Mouse (Mus musculus): Measurements from ENCODE around the gene St6gal1.

The St6gal1 gene

DNA sequence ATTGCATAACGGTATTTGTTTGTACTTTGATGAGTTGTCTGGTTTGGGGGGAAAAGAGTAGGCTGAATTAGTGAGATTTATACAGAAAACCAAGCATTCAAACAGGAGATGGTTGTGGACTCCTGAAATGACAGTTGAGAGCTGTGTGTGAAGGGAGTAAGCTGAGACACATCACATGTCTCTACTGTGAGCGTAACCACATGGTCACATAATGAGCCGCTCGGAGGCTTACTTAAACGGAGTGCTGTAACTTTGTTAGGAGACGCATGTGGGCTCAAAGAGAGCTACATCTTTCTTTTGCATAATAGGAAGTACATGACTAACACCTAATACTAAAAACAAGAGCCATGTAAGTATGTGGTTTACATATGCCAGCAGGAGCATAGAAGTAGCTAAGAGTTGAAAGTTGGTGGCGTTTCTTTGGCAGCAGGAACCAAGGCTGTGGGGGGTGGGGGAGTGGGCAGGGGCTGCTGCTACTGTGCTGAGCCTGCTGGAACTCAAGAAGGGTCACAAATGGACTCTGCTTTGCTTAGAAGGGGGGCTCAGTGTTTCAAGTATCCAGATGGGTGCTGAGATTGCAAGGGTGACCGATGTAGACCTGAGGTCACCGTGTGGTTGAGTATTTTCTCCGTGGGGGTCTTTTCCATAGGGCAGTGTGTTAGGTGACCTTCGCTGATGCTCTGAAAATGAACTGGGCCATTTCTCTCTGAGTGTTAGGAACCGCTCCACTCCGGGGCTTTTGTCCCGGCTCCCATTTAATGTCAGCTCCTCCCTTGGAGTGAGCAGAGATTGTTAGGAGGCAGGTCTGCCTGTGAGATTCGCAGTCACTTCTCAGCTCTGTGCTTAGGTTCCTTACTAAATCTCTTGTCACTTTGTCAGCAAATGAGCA lies 26.3 kb downstream of the St6gal1 start:
- peak; percentile 72 for DNase-seq (ENCODE audit: low read depth)

DNA sequence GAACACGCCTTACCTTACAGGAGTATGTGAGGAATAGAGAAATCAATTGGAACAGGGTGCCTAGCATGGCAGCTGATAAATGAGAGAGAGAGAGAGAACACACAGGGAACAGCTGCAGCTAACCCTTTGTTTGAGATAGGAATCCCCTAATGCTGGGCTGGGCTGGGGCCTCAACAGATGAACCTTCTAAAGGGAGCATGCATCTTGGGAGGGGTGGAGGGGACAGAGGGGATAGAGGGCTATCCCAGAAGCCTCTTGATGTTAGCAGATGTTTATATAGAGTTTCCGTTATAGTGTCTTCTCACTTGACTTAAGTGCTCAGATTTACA lies 26.9 kb downstream of the St6gal1 start:
- DNase-seq (ENCODE audit: low read depth): no peak

DNA sequence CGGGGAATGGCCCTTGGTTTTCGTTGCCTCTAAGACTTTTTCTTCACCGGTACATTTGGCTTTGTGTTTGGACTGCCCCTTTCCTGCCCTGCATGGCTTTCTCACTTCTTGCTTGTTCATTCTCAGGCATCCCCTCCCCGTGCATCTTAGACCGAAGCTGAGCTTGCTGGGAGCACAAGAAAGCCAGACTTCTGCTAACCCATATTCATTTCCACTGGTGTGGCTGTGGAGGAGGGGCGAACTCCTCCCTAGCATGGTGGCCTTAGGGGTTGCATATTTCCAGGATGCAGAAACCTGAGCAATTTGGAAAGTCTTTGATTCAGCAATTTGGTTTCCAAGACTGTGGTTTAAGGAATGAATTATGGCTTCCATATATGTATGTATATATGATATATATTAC lies 29.1 kb downstream of the St6gal1 start:
- DNase-seq (ENCODE audit: low read depth): no peak

GRCm38 (mm10) chr16:23254062-23254461 lies 29.5 kb downstream of the St6gal1 start:
- DNase-seq (ENCODE audit: low read depth): no peak

GRCm38 (mm10) chr16:23256638-23257037 lies 32.1 kb downstream of the St6gal1 start:
- DNase-seq (ENCODE audit: low read depth): no peak

DNA sequence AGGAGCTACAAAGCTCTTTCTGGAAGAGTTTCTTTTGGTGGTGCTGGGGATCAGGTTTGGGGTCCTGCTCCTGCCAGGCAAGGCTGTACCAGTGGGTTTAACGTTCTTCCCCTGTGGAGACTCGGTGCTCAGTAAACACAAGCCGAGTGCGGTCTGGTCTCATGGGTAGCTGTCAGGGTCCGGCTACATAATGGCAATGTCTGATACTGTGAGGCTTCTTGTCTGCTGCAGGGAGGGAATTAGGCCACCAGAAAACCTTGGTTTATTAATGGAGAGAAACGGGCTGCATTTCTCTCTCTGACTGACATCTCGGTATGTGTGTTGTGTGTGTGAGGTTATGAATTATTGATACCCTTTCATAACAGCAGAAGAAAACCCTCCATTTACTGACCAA lies 33.9 kb downstream of the St6gal1 start:
- DNase-seq (ENCODE audit: low read depth): no peak

DNA sequence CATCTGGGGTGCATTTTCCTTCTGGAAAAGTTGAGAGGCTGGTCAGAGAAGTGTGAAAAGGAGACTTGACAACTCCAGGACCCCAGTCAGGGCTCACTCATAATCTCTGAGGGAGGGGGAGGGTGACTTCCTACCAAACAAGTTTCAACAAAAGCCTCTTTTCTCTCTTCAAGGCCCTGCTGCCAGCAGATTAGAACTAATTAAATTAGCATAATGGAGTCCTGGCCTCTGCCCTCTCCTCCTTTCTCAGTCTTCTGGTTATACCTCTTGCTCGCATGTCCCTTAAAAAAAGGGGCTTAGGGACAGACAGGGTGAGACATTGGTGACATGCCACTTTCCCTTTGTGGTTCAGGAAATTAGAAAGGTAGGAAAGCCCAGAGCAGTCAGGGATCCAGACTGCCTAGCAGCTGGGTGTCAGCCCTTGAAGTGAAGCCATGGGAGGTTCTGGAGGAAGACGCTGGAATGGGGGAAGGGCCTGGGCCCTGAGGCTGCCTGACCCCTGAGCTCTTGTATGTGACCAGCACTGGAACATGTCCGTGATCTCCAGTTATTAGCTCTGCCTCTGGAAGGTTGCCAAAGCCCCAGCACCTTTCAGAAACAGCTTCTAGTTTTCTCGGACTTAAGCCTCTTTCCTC lies 34.4 kb downstream of the St6gal1 start:
- no peak for DNase-seq (ENCODE audit: low read depth)

DNA sequence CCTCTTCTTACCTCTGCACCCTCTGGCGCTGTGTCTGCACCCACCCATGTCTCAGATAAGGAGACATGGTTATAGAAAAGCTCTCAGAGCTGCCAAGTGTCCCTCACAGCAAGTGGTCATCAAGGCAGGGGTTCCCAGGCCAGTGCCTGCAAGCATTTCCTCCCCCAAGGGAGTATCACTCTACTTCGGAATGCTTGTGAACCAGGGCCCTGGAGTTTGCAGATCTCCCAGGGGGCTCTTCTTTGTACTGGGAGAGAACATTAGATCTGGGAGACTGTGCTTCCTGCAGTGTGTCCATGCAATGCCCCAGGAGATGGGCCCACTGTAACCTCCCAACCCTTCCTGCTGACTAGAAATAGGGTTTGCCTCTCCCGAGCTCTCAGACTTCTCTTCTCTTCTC lies 35.0 kb downstream of the St6gal1 start:
- no peak for DNase-seq (ENCODE audit: low read depth)

GRCm38 (mm10) chr16:23262131-23262768 lies 37.7 kb downstream of the St6gal1 start:
- peak; percentile 75 for DNase-seq (ENCODE audit: low read depth)

DNA sequence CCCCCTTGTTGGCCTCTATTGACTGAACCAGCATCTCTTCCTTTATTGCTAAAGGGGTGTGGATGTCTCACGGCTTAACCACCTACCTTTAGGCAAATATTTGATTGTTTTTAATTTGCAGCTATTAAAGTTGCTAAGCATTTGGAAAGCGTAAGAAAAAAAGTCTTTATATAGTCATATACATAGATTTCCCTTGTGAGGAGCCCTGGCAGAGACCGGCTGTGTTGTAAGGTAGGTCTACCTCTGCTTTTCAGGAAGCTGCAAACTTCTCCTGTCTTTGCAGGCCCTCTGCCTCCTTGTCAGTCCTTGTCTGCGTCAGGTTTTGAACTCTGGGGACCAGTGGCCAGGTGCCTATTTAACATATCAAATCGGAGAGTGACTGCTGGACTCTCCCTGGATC lies 38.3 kb downstream of the St6gal1 start:
- peak; percentile 56 for DNase-seq (ENCODE audit: low read depth)

GRCm38 (mm10) chr16:23264999-23265398 lies 40.5 kb downstream of the St6gal1 start:
- no peak for DNase-seq (ENCODE audit: low read depth)

DNA sequence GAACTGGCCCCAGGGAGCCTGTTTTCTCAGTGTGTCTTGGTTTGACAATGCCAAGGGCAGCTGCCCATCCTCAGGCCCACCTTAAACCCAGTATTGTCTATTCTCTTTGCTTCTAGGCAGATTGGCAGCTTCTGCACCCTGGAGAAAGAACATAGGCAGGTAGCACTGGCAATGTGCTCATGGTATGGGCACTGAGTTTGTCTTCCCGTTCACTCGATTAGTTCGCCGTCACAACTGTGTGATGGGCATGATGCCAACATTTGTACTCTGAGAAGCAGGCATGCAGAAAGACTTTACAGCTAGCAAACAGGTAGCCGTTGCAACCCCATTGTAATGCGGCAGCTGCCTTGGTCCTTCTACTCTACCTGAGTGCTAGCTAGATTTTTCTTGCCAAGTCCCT lies 40.9 kb downstream of the St6gal1 start:
- DNase-seq (ENCODE audit: low read depth): peak; percentile 43

GRCm38 (mm10) chr16:23266293-23266692 lies 41.8 kb downstream of the St6gal1 start:
- no peak for DNase-seq (ENCODE audit: low read depth)

DNA sequence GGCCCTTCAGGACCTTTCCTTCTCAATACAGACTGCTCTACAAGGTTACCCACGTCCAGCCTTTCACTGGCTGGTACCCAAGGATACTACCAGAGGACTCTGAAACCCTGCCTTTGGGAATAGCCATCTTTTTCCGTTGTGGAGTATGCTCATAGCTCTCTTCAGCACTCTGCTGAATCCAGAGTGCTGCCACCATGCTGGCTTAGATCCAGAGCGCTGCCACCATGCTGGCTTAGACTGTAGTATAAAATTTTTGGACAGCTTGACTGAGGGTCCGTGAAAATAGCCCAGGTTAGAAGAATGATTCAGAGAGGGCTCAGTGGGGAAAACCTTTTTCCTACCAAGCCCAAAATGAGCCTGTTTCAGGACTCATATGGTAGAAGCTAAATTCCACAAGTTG lies 42.4 kb downstream of the St6gal1 start:
- no peak for DNase-seq (ENCODE audit: low read depth)

GRCm38 (mm10) chr16:23268231-23268630 lies 43.7 kb downstream of the St6gal1 start:
- DNase-seq (ENCODE audit: low read depth): peak; percentile 52

- peak; percentile 61 for DNase-seq (ENCODE audit: low read depth)
These were observed 44.8 kb downstream of the St6gal1 start for GRCm38 (mm10) chr16:23269056-23269983.

GRCm38 (mm10) chr16:23269984-23270912 lies 45.7 kb downstream of the St6gal1 start:
- DNase-seq (ENCODE audit: low read depth): peak; percentile 61

DNA sequence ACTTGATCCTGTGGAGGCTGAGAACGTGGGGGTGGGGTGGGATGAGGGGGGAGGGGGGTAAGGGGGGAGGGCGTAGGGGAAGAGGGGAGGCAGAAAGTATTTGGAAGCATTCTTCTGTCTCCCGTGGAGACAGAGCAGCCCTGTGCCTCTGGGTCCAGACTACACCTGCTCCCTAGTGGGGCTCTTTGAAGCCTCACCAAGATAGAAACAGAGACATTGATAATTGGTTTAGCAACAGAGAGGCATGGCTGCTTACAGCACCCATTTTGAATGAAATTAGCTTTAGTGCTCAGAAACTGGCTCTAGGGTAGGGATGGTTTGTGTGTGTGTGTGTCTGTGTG lies 46.3 kb downstream of the St6gal1 start:
- DNase-seq (ENCODE audit: low read depth): peak; percentile 27

DNA sequence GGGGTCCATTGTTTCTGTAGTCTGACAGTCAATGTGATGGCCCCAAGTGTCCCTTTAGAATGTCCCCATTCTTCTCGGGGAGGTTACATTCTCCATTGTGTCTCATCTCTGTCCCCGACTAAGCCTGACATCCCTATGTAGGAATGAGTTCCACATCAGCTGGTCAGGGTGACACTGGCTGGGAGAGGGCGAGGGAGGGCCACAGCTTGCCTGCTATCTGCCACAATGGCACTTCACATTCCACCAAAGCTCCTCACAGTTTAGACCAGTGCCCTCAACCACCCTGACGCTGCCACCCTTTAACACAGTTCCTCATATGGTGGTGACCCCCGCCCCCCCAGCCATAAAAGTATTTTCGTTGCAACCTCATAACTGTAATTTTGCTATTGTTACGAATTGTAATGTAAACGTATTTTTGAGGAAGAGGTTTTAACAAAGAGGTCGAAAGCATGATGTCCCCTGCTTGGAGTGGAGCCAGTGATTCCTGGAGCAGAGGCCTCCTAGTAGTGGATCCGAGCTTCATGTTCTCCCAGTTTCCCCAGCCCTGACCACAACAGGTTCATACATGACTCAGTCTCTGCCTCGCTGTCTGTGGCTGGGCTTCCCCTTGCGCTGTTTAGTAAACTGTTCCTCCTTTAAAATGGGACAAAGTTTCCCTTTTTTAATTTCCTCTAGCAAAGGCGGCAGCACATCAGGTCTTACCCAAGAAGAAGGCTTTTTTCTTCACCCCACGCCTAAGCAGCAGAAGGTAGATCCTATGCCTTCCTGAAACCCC lies 47.4 kb downstream of the St6gal1 start:
- DNase-seq (ENCODE audit: low read depth): peak; percentile 32

DNA sequence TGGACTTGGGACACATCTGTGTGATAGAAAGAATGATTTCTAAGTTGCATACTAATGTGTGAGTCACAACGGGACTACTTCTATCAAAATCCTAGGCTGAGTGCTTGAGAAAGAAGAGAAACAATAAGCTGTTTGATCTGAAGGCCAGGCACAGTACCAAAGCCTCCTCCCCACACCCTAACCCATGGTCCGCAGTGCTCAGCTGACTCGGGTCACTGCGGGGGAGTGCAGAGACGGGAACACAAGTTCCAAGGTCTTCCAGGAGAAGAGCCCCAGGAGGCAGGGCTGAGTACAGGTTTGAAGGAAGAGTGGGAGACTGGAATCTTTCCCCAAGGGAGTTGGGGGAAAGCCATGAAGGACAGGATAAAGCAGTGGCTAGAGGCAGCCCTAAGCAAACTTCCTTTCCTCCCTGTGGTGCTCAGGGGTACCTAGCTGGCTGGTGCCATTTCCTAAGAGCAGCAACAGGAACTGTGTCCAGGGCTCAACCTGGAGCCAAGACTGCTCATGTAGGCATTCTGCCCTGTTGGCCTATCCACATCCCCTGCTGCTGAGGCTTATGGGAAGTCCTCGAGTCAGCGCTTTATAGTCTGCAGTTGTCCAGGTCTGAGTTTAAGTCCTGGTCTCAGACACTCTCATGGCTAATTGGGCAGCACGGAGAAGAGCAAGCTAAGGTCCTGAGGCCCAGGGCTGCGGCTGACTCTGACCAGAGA lies 48.1 kb downstream of the St6gal1 start:
- DNase-seq (ENCODE audit: low read depth): peak; percentile 19

All from naive thymus-derived CD4-positive, alpha-beta T cell, adult 2 months (primary cell).